Mouse (Mus musculus) neural tube, embryonic 14.5 days (tissue): ENCODE results near the gene Fubp1. TPM values are rescaled to one million over a fixed set of nuclear protein-coding genes. Genes with fewer than 3 reads are reported as not detected.

Experiments
- ATAC-seq: fragments of 200-750 bp; cut with Nextera tagmentation; 2 replicates; pipeline ENCODE4 v1.8.0; 2017; ENCODE audit warnings: low read depth, mild to moderate bottlenecking, moderate TSS enrichment, moderate library complexity
- H3K27ac ChIP-seq: fragments of 300-500 bp; sonication (generic); 2 replicates; pipeline ENCODE4 v1.5.1; 2014; ENCODE audit warnings: low read depth, mild to moderate bottlenecking, control low read depth, low read length, moderate library complexity, mixed read lengths
- H3K27me3 ChIP-seq: fragments of 300-500 bp; sonication (generic); 2 replicates; pipeline ENCODE4 v1.6.1; 2014; ENCODE audit warnings: low read length; ENCODE audit not compliant: control insufficient read depth, insufficient read depth
- H3K36me3 ChIP-seq: fragments of 300-500 bp; sonication (generic); 2 replicates; pipeline ENCODE4 v1.6.1; 2014; ENCODE audit warnings: low read length, mixed read lengths; ENCODE audit not compliant: control insufficient read depth, insufficient read depth
- H3K4me1 ChIP-seq: fragments of 300-500 bp; sonication (generic); 2 replicates; pipeline ENCODE4 v1.6.1; 2014; ENCODE audit warnings: low read length; ENCODE audit not compliant: control insufficient read depth, insufficient read depth
- H3K4me2 ChIP-seq: fragments of 300-500 bp; sonication (generic); 2 replicates; pipeline ENCODE4 v1.6.1; 2014; ENCODE audit warnings: mild to moderate bottlenecking, low read depth, low read length, control low read depth
- H3K4me3 ChIP-seq: fragments of 300-500 bp; sonication (generic); 2 replicates; pipeline ENCODE4 v1.5.1; 2014; ENCODE audit warnings: low read depth, low read length, control low read depth, mixed read lengths
- H3K9ac ChIP-seq: fragments of 300-500 bp; sonication (generic); replicated peaks from 2 replicates; pipeline ENCODE4 v1.6.1; 2014; ENCODE audit warnings: low read depth, mild to moderate bottlenecking, control low read depth, low read length, mixed read lengths
- H3K9me3 ChIP-seq: fragments of 300-500 bp; sonication (generic); 2 replicates; pipeline ENCODE4 v1.6.1; 2016; ENCODE audit warnings: low read length; ENCODE audit not compliant: control insufficient read depth
- WGBS: fragments of 180-500 bp; shearing (Covaris S2); extraction: QIAGEN DNeasy Blood & Tissue Kit; methylation state at CpG from one replicate; pipeline ENCODE4 v1.1.7; 2014; 5-methylcytosine and 5-hydroxymethylcytosine counted together
- polyA plus RNA-seq: library from polyadenylated mRNA; unstranded; fragments of >200 nt; fragmentation: Nextera tagmentation; extraction: Ambion mirVana; gene quantifications from 2 replicates; pipeline ENCODE4 v1.2.1, GENCODE M21; 2014

The Fubp1 gene
- polyA plus RNA-seq, 1 experiment from 2014 or later = 223 TPM

DNA sequence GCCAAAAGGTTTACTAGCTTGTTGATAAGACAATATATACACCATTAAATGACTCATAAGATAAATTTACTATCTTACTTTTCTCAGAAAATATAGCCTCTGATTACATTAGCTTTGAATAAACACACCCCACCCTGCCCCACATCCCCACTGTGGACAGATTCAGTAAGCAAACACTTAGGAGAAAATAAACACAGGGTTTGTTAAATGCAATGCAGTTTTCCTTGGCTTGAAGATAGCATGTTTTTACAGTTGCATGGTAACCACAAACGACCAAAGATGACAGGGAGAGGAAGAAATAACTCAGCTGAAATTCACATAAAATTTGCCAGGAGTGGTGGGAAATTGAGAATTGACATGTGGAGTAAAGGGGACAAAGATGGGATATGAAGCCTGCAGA, 39.8 kb upstream of the Fubp1 start:
- no peaks in the 10 kb centered on the region for H3K27me3 ChIP-seq
- peaks cover 4% of the 10 kb centered on the region; the same call in 1 of the 2 replicates for H3K4me1 ChIP-seq
- H3K9me3 ChIP-seq = no peaks in the 10 kb centered on the region
- no peaks in the 10 kb centered on the region for H3K36me3 ChIP-seq
- WGBS = 39% methylated on average over 1 of the region's 1 CpGs
- no peak overlapping the region for H3K4me3 ChIP-seq
- no peak for ATAC-seq
- no peak overlapping the region for H3K9ac ChIP-seq
- H3K27ac ChIP-seq = no peak overlapping the region
- H3K4me2 ChIP-seq = no peak overlapping the region

DNA sequence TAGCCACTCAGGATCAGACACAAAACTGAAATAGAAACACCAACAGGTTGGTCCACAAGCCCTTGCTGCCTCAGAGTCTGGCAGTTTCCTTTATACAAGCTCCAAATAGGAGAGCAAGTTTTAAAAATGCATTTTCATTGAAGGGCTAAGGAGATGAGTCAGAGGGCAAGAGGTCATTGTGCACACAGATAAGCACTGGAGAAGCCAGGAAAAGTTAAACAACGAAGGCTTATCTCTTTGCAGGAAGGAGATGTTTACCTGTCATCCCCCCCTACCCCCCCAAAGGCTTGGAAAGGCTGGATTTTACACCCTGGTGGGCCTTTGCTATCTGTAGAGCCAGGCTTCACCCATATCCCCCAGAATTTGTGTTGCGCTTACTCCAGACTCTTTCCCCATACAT, 39.0 kb upstream of the Fubp1 start:
- no peak overlapping the region for H3K9ac ChIP-seq
- 79% methylated on average over 2 of the region's 2 CpGs for WGBS
- H3K27ac ChIP-seq = no peak overlapping the region
- H3K4me1 ChIP-seq = no peaks in the 10 kb centered on the region; the same call in 1 of the 2 replicates
- no peaks in the 10 kb centered on the region for H3K36me3 ChIP-seq
- no peak overlapping the region for H3K4me3 ChIP-seq
- no peak for ATAC-seq
- H3K9me3 ChIP-seq = no peaks in the 10 kb centered on the region
- H3K4me2 ChIP-seq = no peak overlapping the region
- H3K27me3 ChIP-seq = no peaks in the 10 kb centered on the region

DNA sequence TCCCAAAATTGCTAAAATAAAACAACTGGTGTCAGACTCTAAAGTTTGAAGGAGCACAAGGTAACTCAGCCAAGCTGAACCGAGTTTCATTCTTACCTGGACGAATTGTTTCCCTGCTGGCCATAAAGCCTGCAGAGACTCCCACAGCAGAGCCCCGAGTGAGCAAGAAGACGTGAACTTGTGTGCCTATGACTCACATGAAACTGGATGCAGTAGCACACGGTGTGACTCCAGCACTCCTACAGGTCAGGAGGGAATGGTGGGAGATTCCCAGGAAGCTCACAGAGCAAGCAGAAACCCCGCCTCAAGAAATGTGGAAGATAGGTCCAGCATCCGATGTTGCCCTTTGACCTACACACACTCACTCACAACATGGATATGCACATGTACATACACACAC, 38.4 kb upstream of the Fubp1 start:
- Histone ChIP-seq H3K9me3 (no peaks in the 10 kb centered on the region), H3K4me3 (no peak overlapping the region), H3K4me1 (no peaks in the 10 kb centered on the region), H3K27me3 (no peaks in the 10 kb centered on the region), H3K9ac (no peak overlapping the region), H3K36me3 (no peaks in the 10 kb centered on the region), H3K27ac (no peak overlapping the region), H3K4me2 (no peak overlapping the region)
- WGBS = 79% methylated on average over 7 of the region's 7 CpGs
- ATAC-seq = no peak

DNA sequence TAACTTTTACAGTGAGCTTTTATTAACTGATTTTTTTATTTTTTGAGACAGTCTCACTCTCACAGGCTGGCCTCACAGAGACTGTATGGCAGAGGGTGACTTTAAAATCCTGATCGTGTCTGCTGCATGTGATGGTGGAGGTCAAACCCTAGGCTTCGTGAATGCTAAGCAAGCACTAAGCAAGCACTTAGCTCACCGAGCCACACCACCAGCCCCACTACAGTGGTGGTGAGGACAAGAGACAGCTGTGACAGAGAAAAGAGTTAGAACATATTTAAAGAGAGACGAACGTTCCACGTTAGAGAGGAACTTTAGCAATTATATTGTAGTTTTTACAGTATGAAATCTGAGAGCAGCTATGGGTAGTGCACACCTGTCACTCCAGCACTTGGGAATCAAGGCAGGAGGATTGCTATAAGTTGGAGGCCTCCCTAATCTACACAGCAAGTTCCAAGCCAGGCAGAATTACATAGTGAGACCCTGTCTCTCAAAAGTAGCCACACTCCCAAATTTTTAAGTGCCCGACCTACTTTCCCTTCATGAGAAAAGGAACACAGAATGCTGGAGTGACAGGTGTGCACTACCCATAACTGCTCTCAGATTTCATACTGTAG, 37.8 kb upstream of the Fubp1 start:
- no peak overlapping the region for H3K9ac ChIP-seq
- 89% methylated on average over 7 of the region's 7 CpGs for WGBS
- ATAC-seq = no peak
- H3K4me3 ChIP-seq = no peak overlapping the region
- no peak overlapping the region for H3K27ac ChIP-seq
- H3K36me3 ChIP-seq = no peaks in the 10 kb centered on the region
- H3K9me3 ChIP-seq = no peaks in the 10 kb centered on the region
- no peak overlapping the region for H3K4me2 ChIP-seq
- no peaks in the 10 kb centered on the region for H3K4me1 ChIP-seq
- no peaks in the 10 kb centered on the region for H3K27me3 ChIP-seq

DNA sequence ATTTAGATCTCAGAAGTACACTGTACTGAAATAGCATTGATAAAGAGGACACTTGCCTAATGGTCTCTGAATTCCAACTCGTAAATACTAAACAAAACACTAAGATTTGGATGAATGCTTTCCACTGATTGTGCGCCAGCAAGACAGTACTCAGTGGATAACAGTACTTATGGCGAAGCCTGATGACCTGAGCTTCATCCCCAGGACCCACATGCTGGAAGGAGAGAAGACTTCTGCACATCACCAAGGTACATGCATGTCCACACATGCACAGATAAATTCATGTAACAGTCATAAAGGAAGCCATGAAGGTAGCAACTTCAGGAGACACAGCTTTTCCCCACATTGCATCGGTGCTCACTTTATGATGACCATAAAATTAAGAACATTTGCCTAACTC, 31.4 kb upstream of the Fubp1 start:
- 80% methylated on average over 4 of the region's 4 CpGs for WGBS
- no peaks in the 10 kb centered on the region for H3K9me3 ChIP-seq

DNA sequence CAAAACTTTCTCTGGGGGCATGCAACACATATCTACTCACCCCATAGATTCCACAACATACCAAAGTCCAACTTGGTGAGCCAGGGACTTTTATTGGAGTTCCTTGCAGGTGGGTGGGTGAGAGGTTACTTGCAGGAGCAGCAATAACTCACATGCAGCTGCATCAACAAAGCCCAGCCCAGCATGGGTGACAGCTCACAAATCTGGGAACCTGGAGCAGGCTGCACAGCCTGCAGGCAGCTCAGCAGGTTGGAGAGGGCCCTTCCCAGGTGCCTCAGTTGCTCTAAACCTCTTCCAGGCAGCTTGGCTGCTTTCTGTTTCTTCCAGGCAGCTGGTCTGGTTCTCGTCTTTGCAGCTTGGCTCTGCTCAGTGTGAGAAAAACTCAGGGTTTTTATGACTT, 30.9 kb upstream of the Fubp1 start:
- WGBS = 15% methylated on average over 1 of the region's 1 CpGs
- no peaks in the 10 kb centered on the region; the same call in 1 of the 2 replicates for H3K36me3 ChIP-seq
- H3K4me3 ChIP-seq = no peak overlapping the region
- no peak overlapping the region for H3K9ac ChIP-seq
- H3K9me3 ChIP-seq = no peaks in the 10 kb centered on the region
- H3K4me1 ChIP-seq = no peaks in the 10 kb centered on the region
- H3K27ac ChIP-seq = no peak overlapping the region
- no peak for ATAC-seq
- H3K27me3 ChIP-seq = no peaks in the 10 kb centered on the region
- H3K4me2 ChIP-seq = no peak overlapping the region

More for the DNA sequence above, 31.4 kb upstream of the Fubp1 start:
- H3K9ac ChIP-seq = no peak overlapping the region
- H3K4me1 ChIP-seq = no peaks in the 10 kb centered on the region
- no peaks in the 10 kb centered on the region; the same call in 1 of the 2 replicates for H3K36me3 ChIP-seq
- H3K4me3 ChIP-seq = no peak overlapping the region
- H3K4me2 ChIP-seq = no peak overlapping the region
- ATAC-seq = no peak
- H3K27me3 ChIP-seq = no peaks in the 10 kb centered on the region
- no peak overlapping the region for H3K27ac ChIP-seq

DNA sequence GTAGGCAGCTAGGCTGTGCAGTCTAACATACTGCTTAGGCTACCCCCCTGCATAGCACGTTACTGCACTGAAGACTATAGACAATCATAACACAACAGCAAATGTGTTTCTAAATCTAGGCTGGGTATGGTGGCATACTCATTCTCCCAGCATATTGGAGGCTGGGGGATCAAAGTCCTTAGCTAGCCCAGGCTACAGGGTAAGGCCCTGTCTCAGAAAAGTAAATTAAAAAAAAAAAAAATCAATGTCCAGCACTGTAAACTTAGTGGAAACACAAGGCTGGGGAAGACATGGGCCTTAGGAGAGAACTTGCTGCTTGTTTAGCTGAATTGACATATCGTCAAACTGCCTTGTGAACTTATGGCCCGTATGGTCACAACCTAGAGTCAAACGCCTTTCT, 29.6 kb upstream of the Fubp1 start:
- 81% methylated on average over 4 of the region's 4 CpGs for WGBS
- Histone ChIP-seq H3K4me2 (no peak overlapping the region), H3K4me1 (no peaks in the 10 kb centered on the region), H3K9ac (no peak overlapping the region), H3K4me3 (no peak overlapping the region), H3K36me3 (peaks cover 5% of the 10 kb centered on the region; the same call in 1 of the 2 replicates), H3K27ac (no peak overlapping the region), H3K9me3 (no peaks in the 10 kb centered on the region), H3K27me3 (no peaks in the 10 kb centered on the region)
- no peak for ATAC-seq

DNA sequence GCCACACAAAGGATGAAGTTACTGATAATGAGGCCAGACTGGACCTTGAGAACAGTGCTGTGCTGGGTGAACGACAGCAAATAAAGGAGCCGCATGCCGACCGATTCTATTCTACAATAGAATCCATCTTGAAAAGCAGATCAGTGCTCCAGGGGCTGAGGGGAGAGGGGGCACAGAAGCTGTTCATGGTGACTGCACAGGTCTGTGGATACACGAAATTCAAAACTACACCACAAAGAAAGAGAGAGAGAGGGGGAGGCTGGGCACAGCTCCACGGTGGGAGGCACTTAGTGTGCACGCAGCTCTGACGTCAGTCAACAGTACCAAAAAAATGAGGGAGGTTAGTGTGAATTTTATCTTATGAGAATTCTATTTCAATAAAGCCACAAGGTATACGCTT, 26.7 kb upstream of the Fubp1 start:
- ATAC-seq = no peak
- H3K9ac ChIP-seq = no peak overlapping the region

DNA sequence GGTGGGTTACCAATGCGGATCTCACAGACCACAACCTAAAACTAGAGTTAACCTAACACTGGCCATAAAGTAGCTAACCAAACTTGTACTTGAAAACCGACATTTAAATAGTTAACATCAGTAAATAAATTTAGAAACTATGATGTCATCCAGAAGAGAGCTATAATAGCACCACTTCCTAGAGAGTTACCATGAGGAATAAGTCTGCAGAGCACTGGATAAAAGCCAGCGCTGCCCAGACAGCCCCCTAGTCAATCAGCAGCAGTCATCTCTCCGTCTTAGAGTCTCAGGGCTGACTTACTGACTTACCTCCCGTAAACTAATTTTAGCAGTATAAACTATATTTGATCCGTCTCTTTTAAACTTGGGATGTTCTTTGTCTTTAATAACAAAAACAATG, 24.1 kb upstream of the Fubp1 start:
- 85% methylated on average over 6 of the region's 6 CpGs for WGBS
- no peak overlapping the region for H3K9ac ChIP-seq
- H3K27ac ChIP-seq = no peak overlapping the region
- peaks cover 3% of the 10 kb centered on the region; the same call in 1 of the 2 replicates for H3K4me1 ChIP-seq
- no peaks in the 10 kb centered on the region for H3K9me3 ChIP-seq
- no peak for ATAC-seq
- H3K4me2 ChIP-seq = no peak overlapping the region
- H3K27me3 ChIP-seq = no peaks in the 10 kb centered on the region
- H3K4me3 ChIP-seq = no peak overlapping the region
- peaks cover 5% of the 10 kb centered on the region; the same call in 1 of the 2 replicates for H3K36me3 ChIP-seq

More for the DNA sequence above, 26.7 kb upstream of the Fubp1 start:
- Histone ChIP-seq H3K27ac (no peak overlapping the region), H3K4me3 (no peak overlapping the region), H3K4me1 (no peaks in the 10 kb centered on the region), H3K36me3 (peaks cover 5% of the 10 kb centered on the region; the same call in 1 of the 2 replicates), H3K27me3 (no peaks in the 10 kb centered on the region), H3K4me2 (no peak overlapping the region), H3K9me3 (no peaks in the 10 kb centered on the region)
- WGBS = 77% methylated on average over 9 of the region's 9 CpGs
